Mouse (Mus musculus): ENCODE results near the gene Pold4. TPM values are rescaled to one million over a fixed set of nuclear protein-coding genes. Genes with fewer than 3 reads are reported as not detected.

Gene Pold4
- polyA plus RNA-seq, 1 experiment from 2014 or later, result 12.6 TPM

DNA sequence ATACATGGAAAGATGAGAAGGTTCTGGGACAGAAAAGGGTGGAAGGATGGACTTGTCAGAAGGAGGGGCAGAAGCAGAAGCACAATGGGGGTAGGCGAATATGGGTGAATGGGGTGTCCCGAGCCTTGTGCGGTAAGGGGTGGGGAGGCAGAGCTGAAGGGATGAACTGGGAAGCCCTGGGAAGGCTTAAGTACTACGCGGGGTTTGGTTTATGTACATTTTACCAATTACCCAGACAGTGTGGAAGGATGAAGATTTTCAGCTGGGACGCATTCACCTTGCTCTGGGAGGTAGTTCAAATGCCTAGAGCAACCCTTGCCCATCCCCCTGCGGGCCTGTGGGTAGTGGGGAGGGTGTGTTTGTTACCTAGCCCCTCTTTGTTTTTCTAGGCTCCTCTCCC lies 29.6 kb upstream of the Pold4 start:
- peak overlapping the region; percentile 97 for H3K4me2 ChIP-seq (ENCODE audit: low read depth, severe bottlenecking)
- ATAC-seq (ENCODE audit: insufficient number of reproducible peaks, low FRiP score, low TSS enrichment, low read depth), result no peak
- peak overlapping the region; percentile 75; the same call in 1 of the 2 replicates for H3K9ac ChIP-seq (ENCODE audit: low read length)
- H3K9me3 ChIP-seq (ENCODE audit: control insufficient read depth, low read length), result no peaks in the 10 kb centered on the region
- H3K36me3 ChIP-seq (ENCODE audit: control insufficient read depth, insufficient read depth, low read length), result peaks cover 4% of the 10 kb centered on the region; the same call in 1 of the 2 replicates
- H3K27me3 ChIP-seq (ENCODE audit: control insufficient read depth, insufficient read depth, low read length), result 0 out of 2 replicates have a peak, but pooled peaks cover 2% of the 10 kb centered on the region
- WGBS, result 31% methylated on average over 7 of the region's 7 CpGs
- H3K4me1 ChIP-seq (ENCODE audit: control insufficient read depth, insufficient read depth, low read length), result peaks cover 14% of the 10 kb centered on the region
- DNase-seq (ENCODE audit: low spot score), result no peak
- H3K27ac ChIP-seq (replicated peaks; ENCODE audit: low read depth, low read length), result no peak overlapping the region
- peak overlapping the region; percentile 80 for H3K4me3 ChIP-seq (ENCODE audit: low read depth, low read length)

GRCm38 (mm10) chr19:4203148-4203547 lies 28.6 kb upstream of the Pold4 start:
- Histone ChIP-seq H3K4me2 (ENCODE audit: low read depth, severe bottlenecking) (peak overlapping the region; percentile 97; the same call in 1 of the 2 replicates), H3K4me1 (ENCODE audit: control insufficient read depth, insufficient read depth, low read length) (peaks cover 14% of the 10 kb centered on the region), H3K27ac (replicated peaks; ENCODE audit: low read depth, low read length) (no peak overlapping the region), H3K9me3 (ENCODE audit: control insufficient read depth, low read length) (no peaks in the 10 kb centered on the region), H3K4me3 (ENCODE audit: low read depth, low read length) (no peak overlapping the region), H3K27me3 (ENCODE audit: control insufficient read depth, insufficient read depth, low read length) (0 out of 2 replicates have a peak, but pooled peaks cover 2% of the 10 kb centered on the region), H3K36me3 (ENCODE audit: control insufficient read depth, insufficient read depth, low read length) (0 out of 2 replicates have a peak, but pooled peaks cover 3% of the 10 kb centered on the region), H3K9ac (ENCODE audit: low read length) (no peak overlapping the region)
- ATAC-seq (ENCODE audit: insufficient number of reproducible peaks, low FRiP score, low TSS enrichment, low read depth), result no peak
- DNase-seq (ENCODE audit: low spot score), result no peak
- 67% methylated on average over 3 of the region's 3 CpGs for WGBS

DNA sequence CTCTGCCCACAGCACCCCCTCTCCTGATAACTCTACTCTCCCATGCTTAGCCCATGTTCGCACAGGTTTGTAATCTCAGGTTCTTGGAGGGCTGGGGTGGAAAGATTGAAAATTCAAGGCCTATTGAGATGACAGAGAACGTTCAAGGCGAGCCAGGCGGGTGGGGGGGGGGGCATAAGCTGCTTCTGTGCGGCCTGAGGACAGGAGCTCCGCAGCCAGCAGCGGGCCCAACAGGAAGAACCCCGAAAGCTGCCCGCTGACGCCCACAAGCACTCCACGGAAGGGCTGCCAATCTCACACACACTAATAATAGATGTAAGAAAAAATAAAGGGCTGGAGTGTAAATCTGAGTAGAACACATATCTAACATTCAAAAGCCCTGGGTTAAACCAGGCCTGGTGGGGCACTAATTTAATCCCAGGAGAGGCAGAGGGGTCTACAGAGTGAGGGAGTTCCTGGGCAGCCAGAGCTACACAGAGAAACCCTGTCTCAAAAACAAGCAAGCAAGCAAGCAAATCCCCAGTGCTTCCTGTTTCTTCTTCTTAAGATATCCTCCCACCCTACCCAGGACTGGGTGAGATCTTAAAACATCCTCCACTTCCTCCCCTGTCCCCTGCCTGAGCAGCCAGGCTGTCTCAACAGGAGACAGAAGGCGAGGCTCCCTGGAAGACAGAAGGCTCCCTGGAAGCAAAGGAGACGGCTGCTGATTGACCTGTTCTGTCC lies 27.9 kb upstream of the Pold4 start:
- no peak overlapping the region for H3K27ac ChIP-seq (replicated peaks; ENCODE audit: low read depth, low read length)
- 70% methylated on average over 13 of the region's 13 CpGs for WGBS
- no peak overlapping the region for H3K9ac ChIP-seq (ENCODE audit: low read length)
- no peak overlapping the region for H3K4me3 ChIP-seq (ENCODE audit: low read depth, low read length)
- 0 out of 2 replicates have a peak, but pooled peaks cover 3% of the 10 kb centered on the region for H3K36me3 ChIP-seq (ENCODE audit: control insufficient read depth, insufficient read depth, low read length)
- H3K27me3 ChIP-seq (ENCODE audit: control insufficient read depth, insufficient read depth, low read length), result 0 out of 2 replicates have a peak, but pooled peaks cover 2% of the 10 kb centered on the region
- DNase-seq (ENCODE audit: low spot score) (no peak), ATAC-seq (ENCODE audit: insufficient number of reproducible peaks, low FRiP score, low TSS enrichment, low read depth) (no peak)
- no peaks in the 10 kb centered on the region for H3K9me3 ChIP-seq (ENCODE audit: control insufficient read depth, low read length)
- no peak overlapping the region for H3K4me2 ChIP-seq (ENCODE audit: low read depth, severe bottlenecking)
- peaks cover 14% of the 10 kb centered on the region for H3K4me1 ChIP-seq (ENCODE audit: control insufficient read depth, insufficient read depth, low read length)

DNA sequence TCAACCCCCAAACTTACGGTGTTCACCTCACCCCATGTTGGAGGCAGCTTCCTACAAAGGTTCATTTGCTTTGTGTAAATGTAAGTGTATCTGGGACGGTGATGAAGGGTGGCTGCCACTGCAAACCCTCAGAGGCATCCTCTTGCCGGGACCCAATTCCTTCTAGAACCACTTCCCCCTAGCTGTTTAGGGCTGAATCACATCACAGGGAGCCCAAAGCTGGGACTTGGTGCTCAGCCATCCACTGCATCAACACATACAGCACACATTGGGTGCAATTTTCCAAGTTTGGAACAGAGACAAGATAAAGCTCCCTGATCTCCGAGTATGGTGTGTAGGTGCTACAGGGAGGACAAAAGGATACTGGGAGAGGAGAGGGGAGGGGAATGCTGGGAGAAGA lies 26.8 kb upstream of the Pold4 start:
- H3K4me2 ChIP-seq (ENCODE audit: low read depth, severe bottlenecking), result no peak overlapping the region
- H3K9ac ChIP-seq (ENCODE audit: low read length), result no peak overlapping the region
- DNase-seq (ENCODE audit: low spot score) (no peak), ATAC-seq (ENCODE audit: insufficient number of reproducible peaks, low FRiP score, low TSS enrichment, low read depth) (no peak)
- H3K4me1 ChIP-seq (ENCODE audit: control insufficient read depth, insufficient read depth, low read length), result peaks cover 14% of the 10 kb centered on the region
- H3K9me3 ChIP-seq (ENCODE audit: control insufficient read depth, low read length), result no peaks in the 10 kb centered on the region
- 58% methylated on average over 4 of the region's 4 CpGs for WGBS
- no peak overlapping the region for H3K27ac ChIP-seq (replicated peaks; ENCODE audit: low read depth, low read length)
- no peaks in the 10 kb centered on the region for H3K36me3 ChIP-seq (ENCODE audit: control insufficient read depth, insufficient read depth, low read length)
- 0 out of 2 replicates have a peak, but pooled peaks cover 2% of the 10 kb centered on the region for H3K27me3 ChIP-seq (ENCODE audit: control insufficient read depth, insufficient read depth, low read length)
- no peak overlapping the region for H3K4me3 ChIP-seq (ENCODE audit: low read depth, low read length)

DNA sequence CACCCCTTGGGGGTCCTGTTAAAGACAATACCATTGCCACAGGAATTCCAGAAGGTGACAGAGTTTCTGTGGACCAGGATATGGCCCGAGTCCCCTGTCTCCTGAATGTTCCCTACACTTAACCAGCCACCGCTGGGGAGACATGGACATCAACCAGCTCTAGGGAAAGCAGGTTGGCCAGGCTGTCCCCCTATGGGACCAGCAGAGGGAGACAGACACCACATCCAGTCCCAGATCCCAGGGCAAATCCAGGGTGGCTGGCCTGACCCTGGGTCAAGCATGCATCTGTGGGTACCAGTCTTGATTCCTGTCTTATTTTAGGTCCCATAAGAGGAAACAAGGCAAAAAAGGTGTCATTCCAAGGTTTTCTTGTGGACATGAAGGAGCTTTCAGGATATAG lies 24.7 kb upstream of the Pold4 start:
- no peak overlapping the region for H3K4me3 ChIP-seq (ENCODE audit: low read depth, low read length)
- H3K27me3 ChIP-seq (ENCODE audit: control insufficient read depth, insufficient read depth, low read length), result 0 out of 2 replicates have a peak, but pooled peaks cover 2% of the 10 kb centered on the region
- ATAC-seq (ENCODE audit: insufficient number of reproducible peaks, low FRiP score, low TSS enrichment, low read depth), result no peak
- WGBS, result 3% methylated on average over 2 of the region's 2 CpGs
- H3K36me3 ChIP-seq (ENCODE audit: control insufficient read depth, insufficient read depth, low read length), result no peaks in the 10 kb centered on the region
- peak; percentile 87 for DNase-seq (ENCODE audit: low spot score)
- H3K4me2 ChIP-seq (ENCODE audit: low read depth, severe bottlenecking), result no peak overlapping the region
- peaks cover 11% of the 10 kb centered on the region for H3K4me1 ChIP-seq (ENCODE audit: control insufficient read depth, insufficient read depth, low read length)
- no peak overlapping the region for H3K9ac ChIP-seq (ENCODE audit: low read length)
- no peaks in the 10 kb centered on the region for H3K9me3 ChIP-seq (ENCODE audit: control insufficient read depth, low read length)
- H3K27ac ChIP-seq (replicated peaks; ENCODE audit: low read depth, low read length), result no peak overlapping the region

GRCm38 (mm10) chr19:4208563-4208962 lies 23.1 kb upstream of the Pold4 start:
- Histone ChIP-seq H3K27me3 (ENCODE audit: control insufficient read depth, insufficient read depth, low read length) (no peaks in the 10 kb centered on the region), H3K4me3 (ENCODE audit: low read depth, low read length) (no peak overlapping the region), H3K9ac (ENCODE audit: low read length) (no peak overlapping the region), H3K27ac (replicated peaks; ENCODE audit: low read depth, low read length) (no peak overlapping the region), H3K9me3 (ENCODE audit: control insufficient read depth, low read length) (no peaks in the 10 kb centered on the region), H3K4me2 (ENCODE audit: low read depth, severe bottlenecking) (no peak overlapping the region), H3K4me1 (ENCODE audit: control insufficient read depth, insufficient read depth, low read length) (peaks cover 22% of the 10 kb centered on the region), H3K36me3 (ENCODE audit: control insufficient read depth, insufficient read depth, low read length) (no peaks in the 10 kb centered on the region)
- DNase-seq (ENCODE audit: low spot score) (no peak), ATAC-seq (ENCODE audit: insufficient number of reproducible peaks, low FRiP score, low TSS enrichment, low read depth) (no peak)
- WGBS, result 78% methylated on average over 5 of the region's 5 CpGs

GRCm38 (mm10) chr19:4211891-4212588 lies 19.7 kb upstream of the Pold4 start:
- H3K27me3 ChIP-seq (ENCODE audit: control insufficient read depth, insufficient read depth, low read length), result no peaks in the 10 kb centered on the region
- H3K4me3 ChIP-seq (ENCODE audit: low read depth, low read length), result no peak overlapping the region
- ATAC-seq (ENCODE audit: insufficient number of reproducible peaks, low FRiP score, low TSS enrichment, low read depth), result no peak
- DNase-seq (ENCODE audit: low spot score), result peak; percentile 51
- peak overlapping the region; percentile 26; the same call in 1 of the 2 replicates for H3K4me2 ChIP-seq (ENCODE audit: low read depth, severe bottlenecking)
- H3K9me3 ChIP-seq (ENCODE audit: control insufficient read depth, low read length), result no peaks in the 10 kb centered on the region
- peak overlapping the region; percentile 44; the same call in 1 of the 2 replicates for H3K9ac ChIP-seq (ENCODE audit: low read length)
- H3K36me3 ChIP-seq (ENCODE audit: control insufficient read depth, insufficient read depth, low read length), result no peaks in the 10 kb centered on the region
- peak overlapping the region; percentile 92 for H3K27ac ChIP-seq (replicated peaks; ENCODE audit: low read depth, low read length)
- 8% methylated on average over 4 of the region's 4 CpGs for WGBS
- H3K4me1 ChIP-seq (ENCODE audit: control insufficient read depth, insufficient read depth, low read length), result peaks cover 42% of the 10 kb centered on the region

GRCm38 (mm10) chr19:4213524-4213974 lies 18.1 kb upstream of the Pold4 start:
- no peaks in the 10 kb centered on the region for H3K36me3 ChIP-seq (ENCODE audit: control insufficient read depth, insufficient read depth, low read length)
- peak overlapping the region; percentile 86 for H3K4me2 ChIP-seq (ENCODE audit: low read depth, severe bottlenecking)
- H3K9ac ChIP-seq (ENCODE audit: low read length), result peak overlapping the region; percentile 94
- 4% methylated on average over 9 of the region's 9 CpGs for WGBS
- ATAC-seq (ENCODE audit: insufficient number of reproducible peaks, low FRiP score, low TSS enrichment, low read depth) (no peak), DNase-seq (ENCODE audit: low spot score) (no peak)
- peaks cover 57% of the 10 kb centered on the region for H3K4me1 ChIP-seq (ENCODE audit: control insufficient read depth, insufficient read depth, low read length)
- H3K9me3 ChIP-seq (ENCODE audit: control insufficient read depth, low read length), result no peaks in the 10 kb centered on the region
- H3K27ac ChIP-seq (replicated peaks; ENCODE audit: low read depth, low read length), result peak overlapping the region; percentile 92
- H3K4me3 ChIP-seq (ENCODE audit: low read depth, low read length), result peak overlapping the region; percentile 84
- H3K27me3 ChIP-seq (ENCODE audit: control insufficient read depth, insufficient read depth, low read length), result no peaks in the 10 kb centered on the region

All from limb, embryonic 11.5 days (tissue).